Mouse (Mus musculus) heart, postnatal 0 days (tissue): ENCODE measurements at regions not wholly inside any gene's neighbourhood (a gene's known extent, or its start where the extent isn't known, plus 50 kb on each side); places are given as distances from the start of the nearest gene placed in this dataset.

Source experiments
- ATAC-seq: fragments of 200-750 bp; cut with Nextera tagmentation; 2 replicates; pipeline ENCODE4 v1.8.0; 2017; ENCODE audit warnings: low read depth, moderate number of reproducible peaks, moderate library complexity; ENCODE audit not compliant: insufficient read depth
- DNase-seq: peaks from one replicate; pipeline ENCODE4 v3.0.0-alpha.2; 2016; ENCODE audit warnings: low spot score
- H3K27ac ChIP-seq: fragments of 300-500 bp; sonication (generic); 2 replicates; pipeline ENCODE4 v1.5.1; 2014; ENCODE audit warnings: low read depth, mild to moderate bottlenecking
- H3K27me3 ChIP-seq: fragments of 300-500 bp; sonication (generic); 2 replicates; pipeline ENCODE4 v1.6.1; 2014; ENCODE audit warnings: low read length, mixed read lengths; ENCODE audit not compliant: control insufficient read depth, insufficient read depth
- H3K36me3 ChIP-seq: fragments of 300-500 bp; sonication (generic); replicated peaks from 2 replicates; pipeline ENCODE4 v1.6.1; 2014; ENCODE audit warnings: low read length, mixed read lengths; ENCODE audit not compliant: control insufficient read depth, insufficient read depth
- H3K4me1 ChIP-seq: fragments of 300-500 bp; sonication (generic); 2 replicates; pipeline ENCODE4 v1.6.1; 2014; ENCODE audit warnings: antibody characterized with exemption; ENCODE audit not compliant: control insufficient read depth, insufficient read depth
- H3K4me2 ChIP-seq: fragments of 300-500 bp; sonication (generic); 2 replicates; pipeline ENCODE4 v1.6.1; 2014; ENCODE audit warnings: low read depth, mild to moderate bottlenecking, low read length, moderate library complexity
- H3K4me3 ChIP-seq: fragments of 300-500 bp; sonication (generic); 2 replicates; pipeline ENCODE4 v1.5.1; 2014; ENCODE audit warnings: low read depth, low read length
- H3K9ac ChIP-seq: fragments of 300-500 bp; sonication (generic); replicated peaks from 2 replicates; pipeline ENCODE4 v1.6.1; 2014; ENCODE audit warnings: low read depth, low read length, mixed read lengths
- H3K9me3 ChIP-seq: fragments of 300-500 bp; sonication (generic); replicated peaks from 2 replicates; pipeline ENCODE4 v1.6.1; 2016; ENCODE audit warnings: low read length; ENCODE audit not compliant: control insufficient read depth
- CTCF ChIP-seq: IDR thresholded peaks from 2 replicates; pipeline ENCODE4 v1.5.1; 2016; ENCODE audit warnings: antibody characterized with exemption, control low read depth, low read depth
- EP300 ChIP-seq: IDR thresholded peaks from 2 replicates; pipeline ENCODE4 v1.6.1; 2016; ENCODE audit warnings: antibody characterized with exemption, low read depth
- WGBS: fragments of 180-500 bp; shearing (Covaris S2); extraction: QIAGEN DNeasy Blood & Tissue Kit; methylation state at CpG from one replicate; pipeline ENCODE4 v1.1.7; 2014; 5-methylcytosine and 5-hydroxymethylcytosine counted together

GRCm38 (mm10) chr2:48705805-48706150 lies 108.1 kb upstream of the Acvr2a start:
- H3K36me3 ChIP-seq: no peaks in the 10 kb centered on the region
- no peaks in the 10 kb centered on the region for H3K27me3 ChIP-seq
- no peak overlapping the region for H3K4me2 ChIP-seq
- no peak overlapping the region for H3K4me3 ChIP-seq
- no peak for TF ChIP-seq CTCF
- no peak for TF ChIP-seq EP300
- no peaks in the 10 kb centered on the region for H3K4me1 ChIP-seq
- DNase-seq (no peak), ATAC-seq (no peak)
- H3K9me3 ChIP-seq: no peaks in the 10 kb centered on the region
- no peak overlapping the region for H3K9ac ChIP-seq
- no peak overlapping the region for H3K27ac ChIP-seq
- WGBS: 74% methylated on average over 3 of the region's 3 CpGs

- Histone ChIP-seq H3K36me3 (no peaks in the 10 kb centered on the region), H3K4me1 (no peaks in the 10 kb centered on the region), H3K27ac (no peak overlapping the region), H3K4me3 (no peak overlapping the region), H3K9ac (no peak overlapping the region), H3K27me3 (no peaks in the 10 kb centered on the region), H3K4me2 (no peak overlapping the region), H3K9me3 (no peaks in the 10 kb centered on the region)
- DNase-seq (no peak), ATAC-seq (no peak)
- TF ChIP-seq CTCF (no peak), EP300 (no peak)
- 26% methylated on average over 5 of the region's 5 CpGs for WGBS
Measured at GRCm38 (mm10) chr2:48706188-48706587, 107.7 kb upstream of the Acvr2a start.

GRCm38 (mm10) chr2:48716206-48716605 lies 97.7 kb upstream of the Acvr2a start:
- Histone ChIP-seq H3K4me3 (no peak overlapping the region), H3K9ac (no peak overlapping the region)
- WGBS: 75% methylated on average over 4 of the region's 4 CpGs

GRCm38 (mm10) chr2:48717770-48718169 lies 96.1 kb upstream of the Acvr2a start:
- peak; percentile 45 for DNase-seq
- 71% methylated on average over 1 of the region's 1 CpGs for WGBS
- no peak overlapping the region for H3K9ac ChIP-seq
- no peaks in the 10 kb centered on the region for H3K27me3 ChIP-seq
- H3K9me3 ChIP-seq: no peaks in the 10 kb centered on the region
- ATAC-seq: no peak
- no peak overlapping the region for H3K4me3 ChIP-seq
- no peak for TF ChIP-seq EP300
- no peak for TF ChIP-seq CTCF
- H3K4me1 ChIP-seq: no peaks in the 10 kb centered on the region
- no peaks in the 10 kb centered on the region for H3K36me3 ChIP-seq
- no peak overlapping the region for H3K27ac ChIP-seq
- H3K4me2 ChIP-seq: no peak overlapping the region

More at GRCm38 (mm10) chr2:48716206-48716605, 97.7 kb upstream of the Acvr2a start:
- ATAC-seq (no peak), DNase-seq (no peak)
- TF ChIP-seq EP300: no peak
- no peak for TF ChIP-seq CTCF
- Histone ChIP-seq H3K27ac (no peak overlapping the region), H3K4me1 (no peaks in the 10 kb centered on the region), H3K36me3 (no peaks in the 10 kb centered on the region), H3K9me3 (no peaks in the 10 kb centered on the region), H3K4me2 (no peak overlapping the region), H3K27me3 (no peaks in the 10 kb centered on the region)

GRCm38 (mm10) chr2:48718261-48718660 lies 95.6 kb upstream of the Acvr2a start:
- Histone ChIP-seq H3K9ac (no peak overlapping the region), H3K27me3 (no peaks in the 10 kb centered on the region), H3K27ac (no peak overlapping the region), H3K4me3 (no peak overlapping the region), H3K4me1 (no peaks in the 10 kb centered on the region), H3K36me3 (no peaks in the 10 kb centered on the region), H3K4me2 (no peak overlapping the region), H3K9me3 (no peaks in the 10 kb centered on the region)
- ATAC-seq (no peak), DNase-seq (no peak)
- TF ChIP-seq EP300 (no peak), CTCF (no peak)
- 77% methylated on average over 2 of the region's 2 CpGs for WGBS

GRCm38 (mm10) chr2:48730780-48731179 lies 83.1 kb upstream of the Acvr2a start:
- no peaks in the 10 kb centered on the region for H3K27me3 ChIP-seq
- H3K4me1 ChIP-seq: no peaks in the 10 kb centered on the region
- no peak for TF ChIP-seq CTCF
- TF ChIP-seq EP300: no peak
- 0 out of 2 replicates have a peak overlapping the region, but pooled peaks have one; percentile 14 for H3K4me3 ChIP-seq
- ATAC-seq (no peak), DNase-seq (no peak)
- peak overlapping the region; percentile 40 for H3K4me2 ChIP-seq
- H3K27ac ChIP-seq: no peak overlapping the region
- no peaks in the 10 kb centered on the region for H3K9me3 ChIP-seq
- H3K9ac ChIP-seq: no peak overlapping the region
- H3K36me3 ChIP-seq: no peaks in the 10 kb centered on the region
- WGBS: 33% methylated on average over 8 of the region's 8 CpGs
